In the genomic region with DNA sequence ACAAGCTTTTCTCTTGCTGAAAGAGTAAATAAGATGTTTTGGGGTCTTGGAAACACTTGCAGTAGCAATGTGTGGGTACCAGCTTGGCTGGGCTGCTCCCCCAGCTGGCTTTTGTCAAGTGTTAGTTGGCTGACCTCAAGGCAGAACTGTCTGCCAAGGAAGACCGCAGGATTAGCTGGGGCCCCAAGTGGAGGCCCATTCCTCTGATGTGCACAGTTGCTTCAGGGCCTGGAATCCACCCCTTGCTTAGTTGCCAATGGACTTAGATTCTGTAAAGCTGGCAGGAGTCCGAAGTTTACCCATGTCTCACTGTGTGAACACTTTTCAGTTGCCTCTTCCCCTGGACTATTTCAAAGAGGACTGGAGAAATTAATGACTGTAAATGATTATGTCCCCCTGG, we compare ENCODE assay signal across 14 mouse cellular contexts. TPM values are rescaled to one million over a fixed set of nuclear protein-coding genes. Genes with fewer than 3 reads are reported as not detected.
DNase-seq lines count a peak whose midpoint lies in the region; ATAC-seq and TF ChIP-seq lines count a peak whose summit lies in the region.
"Had no signal": no experiment of that assay in that cellular context is flagged by ENCODE, and none has a peak within 500 bp of the region (broad histone marks: within the 10 kb centered on the region; RNA-seq: fewer than 3 reads in every experiment).

No protein-coding gene starts in this region.

- WGBS in midbrain, postnatal 0 days, result 74% methylated on average over 2 of the region's 2 CpGs
- WGBS in midbrain, embryonic 15.5 days, result 79% methylated on average over 2 of the region's 2 CpGs
- WGBS in limb, embryonic 10.5 days, result 91% methylated on average over 2 of the region's 2 CpGs

- no peak overlapping the region for H3K4me2 ChIP-seq in midbrain, postnatal 0 days (ENCODE audit: low read depth, low read length, poor library complexity, severe bottlenecking)
- H3K4me2 ChIP-seq in midbrain, embryonic 15.5 days, result no peak overlapping the region
- H3K4me2 ChIP-seq: liver, embryonic 13.5 days; midbrain, embryonic 11.5 days had no signal

- no peak for ATAC-seq in midbrain, postnatal 0 days (ENCODE audit: low FRiP score)
- no peak for ATAC-seq in midbrain, embryonic 15.5 days (replicated peaks)
- ATAC-seq: forebrain, postnatal 0 days; Patski had no signal

- H3K9ac ChIP-seq in midbrain, postnatal 0 days (replicated peaks; ENCODE audit: low read length, poor library complexity, severe bottlenecking), result no peak overlapping the region
- H3K9ac ChIP-seq in midbrain, embryonic 15.5 days, result no peak overlapping the region
- H3K9ac ChIP-seq: forebrain, postnatal 0 days; liver, embryonic 13.5 days had no signal

- intact Hi-C loops in heart, postnatal 25 days (cut with DNase I), result no loop called here

- H3K9me3 ChIP-seq in midbrain, postnatal 0 days (ENCODE audit: low read length), result no peaks in the 10 kb centered on the region
- 0 out of 2 replicates have a peak, but pooled peaks cover 2% of the 10 kb centered on the region for H3K9me3 ChIP-seq in midbrain, embryonic 15.5 days
- H3K9me3 ChIP-seq in limb, embryonic 10.5 days (replicated peaks), result no peaks in the 10 kb centered on the region
- H3K9me3 ChIP-seq: liver, embryonic 13.5 days had no signal

- H3K36me3 ChIP-seq in midbrain, postnatal 0 days (ENCODE audit: insufficient read depth, low read length), result no peaks in the 10 kb centered on the region
- H3K36me3 ChIP-seq in midbrain, embryonic 15.5 days (replicated peaks), result no peaks in the 10 kb centered on the region
- H3K36me3 ChIP-seq in limb, embryonic 10.5 days, result no peaks in the 10 kb centered on the region
- H3K36me3 ChIP-seq: liver, embryonic 13.5 days had no signal

- H3K4me3 ChIP-seq in midbrain, postnatal 0 days (ENCODE audit: low read depth, low read length), result no peak overlapping the region
- H3K4me3 ChIP-seq in midbrain, embryonic 15.5 days, result no peak overlapping the region
- H3K4me3 ChIP-seq in limb, embryonic 10.5 days, result no peak overlapping the region
- H3K4me3 ChIP-seq: liver, embryonic 13.5 days had no signal

- peak; percentile 68 for DNase-seq in heart, adult 11 months
- no peak for DNase-seq in heart, postnatal 25 days (ENCODE audit: low spot score)
- peak; percentile 60 for DNase-seq in midbrain, postnatal 0 days (ENCODE audit: low spot score)
- peak; percentile 9 for DNase-seq in limb, embryonic 10.5 days (ENCODE audit: low spot score)
- peak; percentile 17 for DNase-seq in skeletal muscle tissue, adult 2 months (ENCODE audit: low read depth, low spot score)
- no peak for DNase-seq in adrenal gland, adult 8-10 months
- DNase-seq: adrenal gland, adult 2 months; forebrain, postnatal 0 days; heart, postnatal 10 days; liver, embryonic 13.5 days; retina, postnatal 1 day had no signal

- no peaks in the 10 kb centered on the region for H3K4me1 ChIP-seq in midbrain, postnatal 0 days (ENCODE audit: insufficient read depth, low read length)
- H3K4me1 ChIP-seq in midbrain, embryonic 15.5 days, result no peaks in the 10 kb centered on the region
- H3K4me1 ChIP-seq in limb, embryonic 10.5 days, result no peaks in the 10 kb centered on the region
- H3K4me1 ChIP-seq: liver, embryonic 13.5 days had no signal

- no peak for TF ChIP-seq CTCF in midbrain, postnatal 0 days (IDR thresholded peaks at IDR 0.05)

- H3K27me3 ChIP-seq in midbrain, postnatal 0 days (ENCODE audit: insufficient read depth, low read length), result no peaks in the 10 kb centered on the region
- H3K27me3 ChIP-seq in midbrain, embryonic 15.5 days (replicated peaks), result no peaks in the 10 kb centered on the region
- no peaks in the 10 kb centered on the region for H3K27me3 ChIP-seq in limb, embryonic 10.5 days (ENCODE audit: low read depth, poor library complexity, severe bottlenecking)
- H3K27me3 ChIP-seq: liver, embryonic 13.5 days; Patski had no signal

- H3K27ac ChIP-seq in midbrain, postnatal 0 days (ENCODE audit: low read depth, low read length), result no peak overlapping the region
- H3K27ac ChIP-seq in midbrain, embryonic 15.5 days, result no peak overlapping the region
- H3K27ac ChIP-seq in limb, embryonic 10.5 days, result no peak overlapping the region
- H3K27ac ChIP-seq: liver, embryonic 13.5 days had no signal

RNA-seq across cellular contexts. Expression of gene Rmdn2, which starts 57.8 kb away (rescaled TPM):
- 10 to 100 TPM; 11.6 to 12.0 TPM for total RNA-seq in heart, postnatal 25 days (2021)
- total RNA-seq in midbrain, postnatal 0 days (2014; rRNA removed), result 2.8 and 5.9 TPM in 2 replicates
- polyA plus RNA-seq in midbrain, postnatal 0 days (2015; fragmentation: Nextera tagmentation; extraction: Ambion mirVana), result 9.3 and 10.7 TPM in 2 replicates
- polyA plus RNA-seq in midbrain, embryonic 15.5 days (2015; fragmentation: Nextera tagmentation; extraction: Ambion mirVana), result 8.6 and 8.8 TPM in 2 replicates
- polyA plus RNA-seq in limb, embryonic 10.5 days (2016; fragmentation: Nextera tagmentation; extraction: Ambion mirVana), result 7.2 and 10.0 TPM in 2 replicates
- 100 to 1,000 TPM; 347 to 537 (median 455) TPM for total RNA-seq in adrenal gland, adult 8-10 months (2022)

Comparison
In these comparisons a context has a peak if more than half of its experiments do, and no peak if none do; other contexts are left out.
1. DNase-seq: peak in heart, adult 11 months (single experiment), midbrain, postnatal 0 days (single experiment), limb, embryonic 10.5 days (single experiment) and skeletal muscle tissue, adult 2 months (single experiment); none in heart, postnatal 25 days (single experiment) and adrenal gland, adult 8-10 months (single experiment).
2. RNA of gene Rmdn2, which starts 57.8 kb away (total RNA-seq): 347 to 537 TPM in adrenal gland, adult 8-10 months; 11.6 to 12.0 TPM in heart, postnatal 25 days and 2.8 to 5.9 TPM in midbrain, postnatal 0 days; every median in the first group is over 10 times any median in the second.